Mouse (Mus musculus): ENCODE results near the gene Fam131c.

Fam131c gene

GRCm38 (mm10) chr4:141359222-141359621 is 8.8 kb upstream of the Fam131c start:
- no peak for DNase-seq (ENCODE audit: low read depth)

GRCm38 (mm10) chr4:141360846-141361245 is 7.2 kb upstream of the Fam131c start:
- DNase-seq (ENCODE audit: low read depth), result no peak

GRCm38 (mm10) chr4:141362937-141363548 is 5.0 kb upstream of the Fam131c start:
- DNase-seq (ENCODE audit: low read depth), result peak; percentile 64

DNA sequence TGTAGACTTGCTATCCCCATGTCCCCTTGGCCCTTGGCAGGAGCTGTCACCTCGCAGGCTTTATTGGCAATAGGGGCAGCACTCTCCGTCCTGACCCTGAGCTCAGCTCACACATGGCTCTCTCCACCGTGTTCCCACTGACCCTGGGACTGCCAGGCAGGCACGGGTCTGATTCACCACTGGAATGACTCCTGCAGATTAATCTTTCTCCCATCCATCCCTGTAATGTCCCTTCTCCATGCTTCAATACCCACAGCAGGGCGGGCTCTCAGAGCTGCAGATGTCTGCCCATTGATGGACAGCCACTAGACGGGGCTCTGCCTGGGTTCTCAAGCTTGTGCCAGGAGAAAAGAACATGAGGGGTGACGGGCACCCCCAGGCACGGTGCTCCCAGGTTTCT is 2.9 kb upstream of the Fam131c start:
- no peak for DNase-seq (ENCODE audit: low read depth)

DNA sequence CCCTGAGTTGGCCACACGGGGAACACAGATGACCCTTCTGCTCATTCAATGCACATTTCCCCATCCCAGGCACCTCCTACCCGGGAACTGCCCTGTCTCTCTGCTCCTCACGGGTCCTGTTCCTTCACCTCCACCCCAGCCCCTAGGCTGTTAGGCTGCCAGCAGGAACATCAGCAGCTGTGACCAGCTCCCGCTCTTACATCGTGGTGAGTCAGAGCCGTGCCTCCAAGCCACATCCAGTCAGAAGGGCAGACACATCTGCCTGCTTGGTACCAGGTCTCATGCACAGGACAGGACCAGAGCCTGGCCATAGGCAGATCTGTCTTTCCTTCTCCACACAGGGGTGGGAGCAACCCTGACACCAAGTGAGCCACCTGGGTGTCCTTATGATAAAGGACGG is 2.1 kb upstream of the Fam131c start:
- DNase-seq (ENCODE audit: low read depth), result no peak

GRCm38 (mm10) chr4:141372426-141372825 is 4.4 kb downstream of the Fam131c start:
- no peak for DNase-seq (ENCODE audit: low read depth)

DNA sequence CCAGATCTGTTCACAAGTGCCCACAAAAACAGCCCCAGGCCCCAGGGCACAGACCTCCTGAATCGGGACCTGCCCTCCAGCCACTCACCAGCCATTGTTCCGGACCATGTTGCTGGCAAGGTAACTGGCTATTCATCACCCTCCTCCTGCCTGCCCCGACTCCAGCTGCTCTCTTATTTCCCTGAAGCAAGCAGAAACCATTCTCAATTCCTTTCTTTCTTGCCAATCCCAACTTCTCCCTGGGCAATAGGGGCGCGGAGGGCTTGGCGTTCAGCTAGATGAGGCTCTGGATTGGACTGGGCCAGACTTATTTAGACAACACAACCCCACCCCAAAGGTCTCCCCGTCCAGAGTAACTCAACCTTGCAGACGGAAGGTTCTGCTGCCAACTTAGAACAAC is 11.7 kb downstream of the Fam131c start:
- DNase-seq (ENCODE audit: low read depth), result no peak

- no peak for DNase-seq (ENCODE audit: low read depth)
Measured at GRCm38 (mm10) chr4:141382406-141382805, 14.4 kb downstream of the Fam131c start.

- peak; percentile 15 for DNase-seq (ENCODE audit: low read depth)
Measured at GRCm38 (mm10) chr4:141385275-141385674, 17.3 kb downstream of the Fam131c start.

DNA sequence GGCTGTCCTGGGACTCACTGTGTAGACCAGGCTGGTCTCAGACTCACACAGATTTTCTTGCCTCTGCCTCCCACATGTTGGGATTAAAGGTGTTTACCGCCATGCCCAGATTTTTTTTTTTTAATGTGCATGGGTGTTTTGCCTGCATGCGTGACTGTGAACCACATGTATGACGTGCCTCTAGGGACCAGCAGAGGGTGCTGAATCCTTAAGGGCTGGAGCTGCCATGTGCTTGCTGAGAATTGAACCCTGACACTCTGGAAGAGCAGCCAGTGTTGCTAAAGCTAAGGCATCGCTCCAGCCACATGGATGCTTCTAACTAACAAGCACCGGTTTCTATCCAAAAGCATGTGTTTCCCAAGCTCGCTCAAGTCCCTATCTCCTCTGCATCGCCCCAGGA is 18.1 kb downstream of the Fam131c start:
- DNase-seq (ENCODE audit: low read depth), result no peak

DNA sequence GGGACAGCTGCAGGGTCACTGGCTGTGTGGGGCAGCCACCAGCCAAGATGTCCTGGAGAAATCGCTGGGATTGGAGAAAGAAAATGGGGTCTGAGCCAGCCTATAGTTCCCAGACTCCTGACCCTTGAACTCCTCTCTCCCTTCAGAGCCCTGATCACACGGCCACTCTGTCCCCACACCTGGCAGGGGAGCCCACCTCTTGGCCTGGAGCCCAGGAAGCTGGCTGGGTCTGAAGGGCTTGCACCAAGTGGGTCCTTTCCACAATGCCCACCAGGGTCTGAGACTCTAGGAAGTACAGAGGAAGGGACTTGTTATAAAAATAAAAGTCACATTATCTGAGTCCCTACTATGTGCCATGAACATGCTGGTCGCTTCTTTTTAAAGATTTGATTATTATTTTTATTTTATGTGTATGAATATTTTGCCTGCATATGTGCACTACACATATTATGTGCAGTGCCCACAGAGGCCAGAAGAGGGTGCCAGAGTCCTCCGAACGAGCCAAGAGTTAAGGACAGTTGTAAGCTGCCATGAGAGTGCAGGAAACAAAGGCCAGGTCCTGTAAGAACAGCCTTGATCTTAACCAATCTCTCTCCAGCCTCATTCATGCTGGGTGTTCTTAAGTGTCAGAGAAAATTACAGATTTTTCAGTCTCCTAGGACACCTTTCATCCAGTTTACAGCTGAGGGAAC is 19.2 kb downstream of the Fam131c start:
- peak; percentile 49 for DNase-seq (ENCODE audit: low read depth)

- no peak for DNase-seq (ENCODE audit: low read depth)
Measured at GRCm38 (mm10) chr4:141387933-141388332, 19.9 kb downstream of the Fam131c start.

DNA sequence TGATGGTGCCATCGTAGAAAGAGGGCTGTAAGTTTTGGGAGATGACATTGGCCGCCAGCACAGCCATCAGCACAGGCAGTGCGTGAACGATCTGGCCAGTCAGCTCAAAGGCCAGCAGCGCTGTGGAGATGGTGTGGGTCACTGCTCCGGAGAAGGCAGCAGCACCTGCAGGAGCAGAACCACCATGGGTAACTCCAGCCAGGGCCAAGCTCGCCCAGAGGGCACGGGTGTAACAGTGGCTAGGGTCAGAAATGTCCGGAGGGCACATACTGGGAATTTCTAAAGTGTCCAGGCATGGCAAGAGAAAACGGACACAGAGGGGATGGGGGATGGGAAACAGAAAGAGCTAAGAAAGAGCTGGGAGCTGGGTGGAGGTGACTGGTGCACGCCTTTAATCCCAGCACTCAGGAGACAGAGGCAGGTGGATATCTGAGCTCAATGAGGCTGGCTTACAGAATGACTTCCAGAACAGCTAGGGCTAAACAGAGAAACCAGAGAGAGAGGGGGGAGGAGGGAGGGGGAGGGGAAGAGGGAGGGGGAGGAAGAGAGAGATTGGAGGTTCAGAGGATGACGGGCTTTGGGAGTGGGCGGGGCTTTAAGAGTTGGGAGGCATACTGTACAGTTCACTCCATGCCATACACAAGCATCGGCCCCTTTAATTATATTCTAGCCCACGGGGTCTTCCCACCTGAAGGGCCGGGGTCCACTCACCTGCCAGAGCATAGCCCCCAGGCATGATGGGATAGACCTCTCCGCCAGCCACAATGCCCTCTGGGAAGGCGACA is 21.5 kb downstream of the Fam131c start:
- DNase-seq (ENCODE audit: low read depth), result no peak

- no peak for DNase-seq (ENCODE audit: low read depth)
Measured at GRCm38 (mm10) chr4:141391293-141391692, 23.3 kb downstream of the Fam131c start.

GRCm38 (mm10) chr4:141394751-141395150 is 26.7 kb downstream of the Fam131c start:
- DNase-seq (ENCODE audit: low read depth), result no peak

GRCm38 (mm10) chr4:141397861-141398260 is 29.8 kb downstream of the Fam131c start:
- no peak for DNase-seq (ENCODE audit: low read depth)

- no peak for DNase-seq (ENCODE audit: low read depth)
Measured at GRCm38 (mm10) chr4:141398545-141398944, 30.5 kb downstream of the Fam131c start, which contains the start of gene Clcnka. Clcnka (minus strand) TSS chr4:141398724.

DNA sequence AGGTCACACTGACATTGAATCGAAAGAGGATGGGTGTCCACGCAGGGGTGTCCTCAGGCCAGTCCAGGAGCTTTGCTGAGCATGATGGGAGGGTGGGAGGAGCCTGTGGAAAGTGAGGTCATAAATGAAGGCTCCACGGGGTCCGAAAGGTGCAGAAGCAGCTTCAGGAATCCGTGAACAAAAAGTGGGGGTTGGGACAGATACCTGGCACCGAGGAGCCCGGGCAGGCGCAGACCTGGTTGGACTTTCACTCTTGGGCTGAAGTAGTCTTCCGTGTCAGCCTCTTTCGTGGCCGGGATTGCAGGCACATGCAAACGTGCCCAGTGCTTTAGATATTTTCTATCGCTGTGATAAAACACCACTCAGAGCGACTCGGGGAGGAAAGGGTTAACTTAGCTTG is 32.2 kb downstream of the Fam131c start:
- no peak for DNase-seq (ENCODE audit: low read depth)

GRCm38 (mm10) chr4:141404518-141405313 is 36.7 kb downstream of the Fam131c start:
- no peak for DNase-seq (ENCODE audit: low read depth)

DNA sequence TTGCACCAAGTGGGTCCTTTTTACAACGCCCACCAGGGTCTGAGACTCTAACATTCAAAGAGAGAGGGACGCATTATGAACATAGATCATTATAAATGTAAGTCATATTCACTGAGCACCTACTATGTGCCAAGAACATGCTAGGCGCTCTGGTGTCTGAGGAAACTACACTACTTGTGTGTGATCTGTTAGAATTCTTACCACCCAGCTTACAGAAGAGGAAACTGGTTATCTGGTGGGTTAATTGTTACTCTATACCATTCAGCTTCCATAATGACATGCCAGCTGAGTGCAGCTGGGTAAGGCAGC is 37.2 kb downstream of the Fam131c start:
- DNase-seq (ENCODE audit: low read depth), result no peak

DNA sequence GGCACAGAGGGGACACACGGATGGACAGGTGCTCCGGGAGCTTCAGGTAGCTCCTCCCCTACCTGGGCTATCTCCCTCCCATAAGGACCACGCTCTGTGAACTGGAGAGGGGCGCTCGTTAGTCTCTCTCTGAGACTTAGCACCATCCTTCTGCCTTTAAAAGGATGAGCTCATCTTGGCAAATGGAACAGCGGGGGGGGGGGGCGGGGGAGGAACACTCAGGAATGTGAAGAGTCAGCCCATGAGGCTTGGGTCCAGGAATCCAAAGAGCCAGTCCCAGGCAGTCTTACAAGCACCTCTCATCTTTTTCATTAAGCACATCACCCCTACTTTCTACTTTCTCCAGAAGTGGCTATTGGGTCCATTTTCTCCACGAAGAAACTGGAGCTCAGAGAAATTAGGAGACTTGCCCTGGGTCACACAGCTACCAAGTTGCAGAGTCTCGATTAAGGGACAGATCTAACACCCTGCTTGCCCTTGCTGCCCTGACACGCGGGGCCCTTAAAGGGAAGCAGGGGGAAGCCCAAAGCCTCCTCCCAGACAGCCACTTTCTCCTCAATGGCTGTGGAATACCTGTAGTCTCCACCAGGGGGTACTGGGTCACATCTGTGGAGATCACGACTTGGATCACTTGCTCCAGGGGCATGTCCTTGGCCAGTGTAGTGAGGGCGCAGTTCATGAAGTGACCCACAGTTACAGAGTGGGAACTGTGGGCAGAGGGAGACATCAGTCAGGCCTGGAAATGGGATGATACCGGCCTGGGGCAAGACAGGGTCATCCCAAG is 38.7 kb downstream of the Fam131c start:
- no peak for DNase-seq (ENCODE audit: low read depth)

DNA sequence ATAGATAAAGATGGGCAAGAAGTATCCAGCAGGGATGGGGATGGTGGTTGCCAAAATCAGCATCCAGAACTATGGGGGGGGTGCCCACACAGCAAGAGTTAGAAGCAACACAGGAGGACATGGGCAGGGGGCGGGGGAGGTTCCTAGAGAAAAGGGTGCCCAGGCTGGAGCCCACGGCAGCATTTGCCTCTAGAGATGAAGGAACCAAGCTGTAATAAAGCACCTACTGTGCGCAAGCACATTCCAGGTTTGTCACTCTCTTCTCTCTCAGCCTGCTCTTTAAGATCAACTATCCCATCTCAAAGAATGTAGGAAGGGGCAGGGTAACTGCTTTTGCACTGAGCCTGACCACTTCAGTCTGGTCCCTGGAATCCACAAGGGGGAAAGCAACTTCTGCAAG is 40.6 kb downstream of the Fam131c start:
- no peak for DNase-seq (ENCODE audit: low read depth)

Data from fibroblast of lung, adult 2 months (primary cell).